Mouse (Mus musculus): ENCODE results near the gene Creld1.

DNA sequence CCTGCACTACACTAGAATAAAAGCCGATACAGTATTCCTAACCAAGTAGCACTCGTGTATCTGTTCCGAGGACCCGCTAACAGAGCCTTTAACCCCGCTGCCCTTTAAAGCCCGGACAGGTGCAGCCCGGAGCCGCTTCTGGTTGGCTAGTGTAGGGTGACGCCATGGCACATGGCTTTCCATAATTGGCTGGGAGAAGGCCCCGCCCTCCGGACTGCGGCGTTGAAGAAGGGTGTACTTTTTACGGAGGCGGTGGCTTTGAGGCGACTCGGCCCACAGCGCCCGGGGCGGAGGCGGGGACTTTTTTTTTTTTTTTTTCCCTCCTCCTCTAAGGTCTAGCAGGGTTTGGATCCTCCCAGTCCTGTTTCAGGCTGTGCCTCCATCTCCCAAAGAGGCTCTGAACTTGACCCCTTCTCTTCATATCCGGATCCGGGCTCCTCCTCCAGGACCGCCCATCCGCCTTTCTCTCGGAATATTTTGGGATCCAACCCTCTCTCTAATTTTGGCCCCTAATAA, at the start of gene Creld1:
- TF ChIP-seq GATA1 (IDR thresholded peaks at IDR 0.05; ENCODE audit: low read length) (no peak), TAL1 (IDR thresholded peaks at IDR 0.05; ENCODE audit: low read length) (no peak)
